Mouse (Mus musculus) heart, embryonic 10.5 days (tissue): Measurements from ENCODE around the gene Nat8f3. TPM values are rescaled to one million over a fixed set of nuclear protein-coding genes. Genes with fewer than 3 reads are reported as not detected.
"Not testable (repeated sequence)": the region's sequence is repeated elsewhere in the genome, so short reads cannot be mapped to it uniquely, and the experiment has no call there.

Source experiments
- DNase-seq: peaks from one replicate; pipeline ENCODE4 v3.0.0-alpha.2; 2017; ENCODE audit warnings: low spot score
- H3K27ac ChIP-seq: fragments of 300-500 bp; sonication (generic); 2 replicates; pipeline ENCODE4 v1.5.1; 2016; ENCODE audit warnings: mild to moderate bottlenecking
- H3K27me3 ChIP-seq: fragments of 300-500 bp; sonication (generic); 2 replicates; pipeline ENCODE4 v1.6.1; 2016; ENCODE audit warnings: mild to moderate bottlenecking; ENCODE audit not compliant: poor library complexity, insufficient read depth, severe bottlenecking
- H3K36me3 ChIP-seq: fragments of 300-500 bp; sonication (generic); 2 replicates; pipeline ENCODE4 v1.6.1; 2016; ENCODE audit warnings: mild to moderate bottlenecking, moderate library complexity
- H3K4me1 ChIP-seq: fragments of 300-500 bp; sonication (generic); 2 replicates; pipeline ENCODE4 v1.6.1; 2016; ENCODE audit warnings: mild to moderate bottlenecking
- H3K4me3 ChIP-seq: fragments of 300-500 bp; sonication (generic); 2 replicates; pipeline ENCODE4 v1.5.1; 2016; ENCODE audit warnings: mild to moderate bottlenecking, moderate library complexity
- H3K9me3 ChIP-seq: fragments of 300-500 bp; sonication (generic); 2 replicates; pipeline ENCODE4 v1.6.1; 2016; ENCODE audit warnings: mild to moderate bottlenecking, moderate library complexity
- WGBS: fragments of 180-500 bp; shearing (Covaris S2); methylation state at CpG from one replicate; pipeline ENCODE4 v1.1.7; 2016; 5-methylcytosine and 5-hydroxymethylcytosine counted together
- polyA plus RNA-seq: library from polyadenylated mRNA; unstranded; fragments of >200 nt; fragmentation: Nextera tagmentation; extraction: Ambion mirVana; gene quantifications from 2 replicates; pipeline ENCODE4 v1.2.1, GENCODE M21; 2016

Gene Nat8f3
- 0.20 and 0.33 TPM in 2 replicates for polyA plus RNA-seq

DNA sequence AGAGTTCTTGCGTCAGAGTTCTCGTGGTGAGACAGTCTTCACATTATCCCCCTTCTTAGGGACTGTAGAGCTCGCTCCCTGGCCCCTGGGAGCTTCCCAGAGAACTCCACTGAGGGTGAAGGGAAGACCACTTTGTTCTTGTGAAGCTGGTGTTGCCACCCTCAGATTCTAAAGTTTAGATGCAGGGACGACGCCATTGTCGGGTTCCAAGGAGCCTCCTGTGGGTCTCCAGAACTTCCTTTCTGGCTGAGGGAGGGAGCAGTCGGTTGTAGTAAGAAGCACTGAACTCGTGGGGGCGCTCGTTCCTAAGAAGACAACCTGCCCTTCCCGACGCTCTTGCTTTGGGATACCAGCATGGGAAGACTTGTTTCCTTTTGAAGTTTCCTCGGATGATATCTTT is at the start of gene Nat8f3:
Nat8f3 (minus strand) TSS at position 223 of the 400 bp plus-strand sequence.
- H3K36me3 ChIP-seq, H3K27me3 ChIP-seq, H3K4me1 ChIP-seq, H3K27ac ChIP-seq, H3K9me3 ChIP-seq, DNase-seq, H3K4me3 ChIP-seq: not testable (repeated sequence)
- 62% methylated on average over 13 of the region's 13 CpGs for WGBS

GRCm38 (mm10) chr6:85813339-85813738 is 47.8 kb upstream of the Nat8f3 start:
- whole genome bisulfite sequencing: 76% methylated on average over 2 of the region's 2 CpGs
- H3K9me3 ChIP-seq: no peaks in the 10 kb centered on the region
- H3K4me1 ChIP-seq: no peaks in the 10 kb centered on the region
- no peaks in the 10 kb centered on the region for H3K36me3 ChIP-seq
- H3K27ac ChIP-seq: no peak overlapping the region
- no peaks in the 10 kb centered on the region for H3K27me3 ChIP-seq
- peak; percentile 38 for DNase-seq
- H3K4me3 ChIP-seq: no peak overlapping the region

- not testable (repeated sequence) for H3K36me3 ChIP-seq, H3K27ac ChIP-seq, H3K4me1 ChIP-seq, H3K27me3 ChIP-seq, H3K9me3 ChIP-seq, H3K4me3 ChIP-seq
- WGBS: 61% methylated on average over 3 of the region's 3 CpGs
- peak; percentile 50 for DNase-seq
Observed at GRCm38 (mm10) chr6:85810942-85811537, 45.5 kb upstream of the Nat8f3 start.

DNA sequence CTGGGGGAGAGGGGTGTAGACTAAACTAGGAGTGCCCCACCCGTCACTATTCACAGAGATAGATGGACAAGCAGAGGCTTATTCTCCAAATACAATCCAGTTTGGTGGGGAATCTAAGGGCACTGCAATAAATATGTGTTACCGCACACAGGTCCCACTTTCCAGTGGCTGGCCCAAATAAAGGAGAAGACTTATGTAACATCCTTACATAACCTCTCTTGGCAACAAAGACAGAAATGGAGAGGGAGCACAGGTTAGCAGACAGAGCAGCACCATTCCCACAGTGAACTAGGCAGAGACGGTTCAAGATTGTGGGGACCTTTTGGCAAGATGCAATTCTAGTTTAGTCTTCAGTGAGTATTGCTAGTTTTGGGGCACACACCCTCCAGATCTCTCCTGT is 45.0 kb upstream of the Nat8f3 start:
- 77% methylated on average over 3 of the region's 3 CpGs for WGBS
- not testable (repeated sequence) for H3K4me1 ChIP-seq, H3K27me3 ChIP-seq, H3K9me3 ChIP-seq, H3K4me3 ChIP-seq, H3K27ac ChIP-seq, H3K36me3 ChIP-seq, DNase-seq

DNA sequence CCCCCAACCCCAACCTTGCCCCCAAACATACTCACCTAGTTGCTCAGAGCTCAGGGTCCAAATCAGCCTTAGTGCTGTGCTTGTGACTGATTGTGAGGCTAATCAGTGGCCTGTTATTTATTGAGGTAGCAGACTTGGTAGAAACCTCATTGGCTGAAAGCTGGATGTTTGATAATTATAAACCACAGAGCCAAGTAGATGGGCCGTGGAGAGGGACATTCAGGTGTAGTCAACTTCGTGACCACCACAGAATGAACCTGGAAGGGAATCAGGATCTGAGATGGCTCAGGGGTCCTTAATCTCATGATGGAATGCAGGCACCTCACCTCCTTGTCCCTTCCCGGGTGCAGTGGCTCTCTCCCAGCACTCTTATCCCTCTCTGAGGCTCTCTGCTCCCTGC is 44.2 kb upstream of the Nat8f3 start:
- not testable (repeated sequence) for H3K4me3 ChIP-seq, H3K27me3 ChIP-seq, H3K9me3 ChIP-seq, H3K36me3 ChIP-seq, H3K4me1 ChIP-seq, H3K27ac ChIP-seq
- DNase-seq: peak; percentile 3
- WGBS: 42% methylated on average over 3 of the region's 3 CpGs

- not testable (repeated sequence) for H3K27me3 ChIP-seq, H3K9me3 ChIP-seq, H3K4me1 ChIP-seq, H3K4me3 ChIP-seq, DNase-seq, H3K36me3 ChIP-seq, H3K27ac ChIP-seq
- WGBS: 66% methylated on average over 5 of the region's 5 CpGs
Observed at GRCm38 (mm10) chr6:85803180-85803579, 37.6 kb upstream of the Nat8f3 start.

DNA sequence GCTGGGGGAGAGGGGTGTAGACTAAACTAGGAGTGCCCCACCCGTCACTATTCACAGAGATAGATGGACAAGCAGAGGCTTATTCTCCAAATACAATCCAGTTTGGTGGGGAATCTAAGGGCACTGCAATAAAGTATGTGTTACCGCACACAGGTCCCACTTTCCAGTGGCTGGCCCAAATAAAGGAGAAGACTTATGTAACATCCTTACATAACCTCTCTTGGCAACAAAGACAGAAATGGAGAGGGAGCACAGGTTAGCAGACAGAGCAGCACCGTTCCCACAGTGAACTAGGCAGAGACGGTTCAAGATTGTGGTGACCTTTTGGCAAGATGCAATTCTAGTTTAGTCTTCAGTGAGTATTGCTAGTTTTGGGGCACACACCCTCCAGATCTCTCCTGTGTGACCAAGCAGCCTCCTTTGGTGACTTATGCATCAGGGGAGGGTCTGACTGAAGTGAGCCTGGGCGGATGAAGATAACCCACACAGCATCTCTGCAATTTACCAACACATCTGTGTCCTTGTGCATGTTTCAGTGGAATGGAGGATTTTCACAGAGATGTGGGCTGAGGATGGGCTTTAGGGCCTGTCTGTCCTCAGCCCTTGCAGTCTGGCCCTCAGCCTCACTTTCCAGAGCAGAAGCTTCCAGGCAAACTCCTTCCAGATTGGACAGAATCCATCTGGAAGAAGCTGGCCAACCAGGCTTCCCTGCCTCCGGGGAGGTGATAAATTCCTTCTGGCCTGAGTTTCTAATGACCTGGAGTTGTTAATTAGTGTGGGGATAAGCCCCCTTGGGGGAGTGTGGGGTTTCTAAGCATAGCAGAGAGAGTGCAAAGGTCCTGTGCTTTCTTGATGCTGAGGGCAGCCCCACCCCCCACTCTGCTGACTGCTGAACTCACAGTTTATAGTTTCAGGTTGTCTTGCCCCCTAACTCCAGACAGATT is 2.2 kb downstream of the Nat8f3 start:
- not testable (repeated sequence) for H3K36me3 ChIP-seq, H3K4me3 ChIP-seq, H3K27ac ChIP-seq, H3K9me3 ChIP-seq, H3K27me3 ChIP-seq, H3K4me1 ChIP-seq, DNase-seq
- 66% methylated on average over 6 of the region's 6 CpGs for WGBS

GRCm38 (mm10) chr6:85762678-85763077 is 2.9 kb downstream of the Nat8f3 start:
- DNase-seq: peak; percentile 74
- not testable (repeated sequence) for H3K27ac ChIP-seq, H3K4me1 ChIP-seq, H3K4me3 ChIP-seq, H3K27me3 ChIP-seq, H3K36me3 ChIP-seq, H3K9me3 ChIP-seq
- WGBS: 44% methylated on average over 2 of the region's 2 CpGs

GRCm38 (mm10) chr6:85755705-85756249 is 9.8 kb downstream of the Nat8f3 start:
- not testable (repeated sequence) for H3K27me3 ChIP-seq, DNase-seq, H3K36me3 ChIP-seq, H3K9me3 ChIP-seq, H3K4me1 ChIP-seq, H3K4me3 ChIP-seq, H3K27ac ChIP-seq
- 48% methylated on average over 4 of the region's 6 CpGs for WGBS

GRCm38 (mm10) chr6:85713105-85713504 is 52.4 kb downstream of the Nat8f3 start, which contains the start of gene Nat8f7:
Gene Nat8f7, minus strand, starts transcription at chr6:85713205.
- not testable (repeated sequence) for H3K27ac ChIP-seq, DNase-seq, H3K9me3 ChIP-seq, H3K4me1 ChIP-seq, H3K4me3 ChIP-seq, H3K36me3 ChIP-seq, H3K27me3 ChIP-seq
- 77% methylated on average over 10 of the region's 10 CpGs for WGBS

DNA sequence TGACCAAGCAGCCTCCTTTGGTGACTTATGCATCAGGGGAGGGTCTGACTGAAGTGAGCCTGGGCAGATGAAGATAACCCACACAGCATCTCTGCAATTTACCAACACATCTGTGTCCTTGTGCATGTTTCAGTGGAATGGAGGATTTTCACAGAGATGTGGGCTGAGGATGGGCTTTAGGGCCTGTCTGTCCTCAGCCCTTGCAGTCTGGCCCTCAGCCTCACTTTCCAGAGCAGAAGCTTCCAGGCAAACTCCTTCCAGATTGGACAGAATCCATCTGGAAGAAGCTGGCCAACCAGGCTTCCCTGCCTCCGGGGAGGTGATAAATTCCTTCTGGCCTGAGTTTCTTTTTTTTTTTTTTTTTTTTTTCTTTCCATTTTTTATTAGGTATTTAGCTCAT is 55.9 kb downstream of the Nat8f3 start:
- H3K9me3 ChIP-seq, H3K36me3 ChIP-seq, DNase-seq, H3K4me3 ChIP-seq, H3K27me3 ChIP-seq, H3K4me1 ChIP-seq, H3K27ac ChIP-seq: not testable (repeated sequence)
- 78% methylated on average over 1 of the region's 1 CpGs for WGBS

- DNase-seq: not testable (repeated sequence)
- 93% methylated on average over 5 of the region's 5 CpGs for WGBS
Observed at GRCm38 (mm10) chr6:85709206-85709605, 56.3 kb downstream of the Nat8f3 start.

GRCm38 (mm10) chr6:85701943-85702342 is 63.6 kb downstream of the Nat8f3 start:
- H3K9me3 ChIP-seq, H3K36me3 ChIP-seq, H3K4me1 ChIP-seq, H3K4me3 ChIP-seq, DNase-seq, H3K27ac ChIP-seq, H3K27me3 ChIP-seq: not testable (repeated sequence)
- WGBS: 77% methylated on average over 2 of the region's 4 CpGs

More at GRCm38 (mm10) chr6:85709206-85709605, 56.3 kb downstream of the Nat8f3 start:
- H3K36me3 ChIP-seq, H3K27ac ChIP-seq, H3K27me3 ChIP-seq, H3K4me3 ChIP-seq, H3K9me3 ChIP-seq, H3K4me1 ChIP-seq: not testable (repeated sequence)
